Mouse (Mus musculus) liver, embryonic 14.5 days (tissue): Measurements from ENCODE around the gene Gm8206. TPM values are rescaled to one million over a fixed set of nuclear protein-coding genes. Genes with fewer than 3 reads are reported as not detected.
"Not testable (repeated sequence)": the region's sequence is repeated elsewhere in the genome, so short reads cannot be mapped to it uniquely, and the experiment has no call there.

Experiments
- ATAC-seq: fragments of 200-750 bp; cut with Nextera tagmentation; 2 replicates; pipeline ENCODE4 v1.8.0; 2017; ENCODE audit warnings: moderate number of reproducible peaks, mild to moderate bottlenecking, moderate library complexity; ENCODE audit not compliant: insufficient read depth
- DNase-seq, 3 experiments: peaks; one replicate each; pipeline ENCODE4 v3.0.0-alpha.2; 2012 to 2013; ENCODE audit warnings: low read depth in 3 of 3, low spot score in 3 of 3
- H3K27ac ChIP-seq: fragments of 300-500 bp; sonication (generic); 2 replicates; pipeline ENCODE4 v1.5.1; 2014; ENCODE audit warnings: moderate library complexity, mild to moderate bottlenecking, control low read depth, inconsistent platforms
- H3K27me3 ChIP-seq: fragments of 300-500 bp; sonication (generic); 2 replicates; pipeline ENCODE4 v1.6.1; 2014; ENCODE audit warnings: mild to moderate bottlenecking, low read length, moderate library complexity; ENCODE audit not compliant: control insufficient read depth, insufficient read depth
- H3K36me3 ChIP-seq: fragments of 300-500 bp; sonication (generic); replicated peaks from 2 replicates; pipeline ENCODE4 v1.6.1; 2014; ENCODE audit warnings: low read depth; ENCODE audit not compliant: control insufficient read depth, insufficient read depth
- H3K4me1 ChIP-seq, 2 experiments: fragments of 200-500 bp in 1 of 2; fragments of 300-500 bp in 1 of 2; sonication (generic) in 1 of 2; replicated peaks; 2 replicates each; pipeline ENCODE4 v1.6.1; 2012 to 2014; ENCODE audit warnings: antibody characterized with exemption in 1 of 2, inconsistent platforms in 1 of 2, low read length in 1 of 2; ENCODE audit not compliant: control insufficient read depth in 2 of 2, insufficient read depth in 2 of 2
- H3K4me2 ChIP-seq: fragments of 300-500 bp; sonication (generic); 2 replicates; pipeline ENCODE4 v1.6.1; 2014; ENCODE audit warnings: low read depth, mild to moderate bottlenecking, control low read depth, moderate library complexity
- H3K4me3 ChIP-seq, 2 experiments: fragments of 200-500 bp in 1 of 2; fragments of 300-500 bp in 1 of 2; sonication (generic) in 1 of 2; 2 replicates each; pipeline ENCODE4 v1.5.1; 2012 to 2014; ENCODE audit warnings: low read depth in 2 of 2, low read length in 2 of 2, mild to moderate bottlenecking in 2 of 2, control low read depth in 1 of 2, inconsistent platforms in 1 of 2, moderate library complexity in 1 of 2; ENCODE audit not compliant: insufficient read depth in 1 of 2
- H3K9ac ChIP-seq: fragments of 300-500 bp; sonication (generic); replicated peaks from 2 replicates; pipeline ENCODE4 v1.6.1; 2014; ENCODE audit warnings: mild to moderate bottlenecking, control low read depth, moderate library complexity
- H3K9me3 ChIP-seq: fragments of 300-500 bp; sonication (generic); 2 replicates; pipeline ENCODE4 v1.6.1; 2016; ENCODE audit warnings: low read length, mixed read lengths; ENCODE audit not compliant: control insufficient read depth
- CTCF ChIP-seq: IDR thresholded peaks from 2 replicates; pipeline ENCODE4 v1.5.1; 2016; ENCODE audit warnings: antibody characterized with exemption, low read depth, control low read depth
- WGBS: fragments of 180-500 bp; shearing (Covaris S2); extraction: QIAGEN DNeasy Blood & Tissue Kit; methylation state at CpG from one replicate; pipeline ENCODE4 v1.1.7; 2014; ENCODE audit not compliant: insufficient replicate concordance; 5-methylcytosine and 5-hydroxymethylcytosine counted together
- polyA plus RNA-seq, 2 experiments: library from polyadenylated mRNA; depleted of rRNA in 1 of 2; stranded (reverse) in 1 of 2; unstranded in 1 of 2; fragments of >200 nt; fragmentation: Nextera tagmentation in 1 of 2; extraction: Ambion mirVana in 1 of 2; gene quantifications; 2 replicates each; pipeline versions ENCODE4 v1.2.1 to v1.2.3; 2012 to 2014

Gm8206 gene
- polyA plus RNA-seq (2012; rRNA removed) = 0.06 TPM in 1 of 2 replicates, not detected in the other
- 0.15 TPM in 1 of 2 replicates, not detected in the other for polyA plus RNA-seq (2014; fragmentation: Nextera tagmentation; extraction: Ambion mirVana)

DNA sequence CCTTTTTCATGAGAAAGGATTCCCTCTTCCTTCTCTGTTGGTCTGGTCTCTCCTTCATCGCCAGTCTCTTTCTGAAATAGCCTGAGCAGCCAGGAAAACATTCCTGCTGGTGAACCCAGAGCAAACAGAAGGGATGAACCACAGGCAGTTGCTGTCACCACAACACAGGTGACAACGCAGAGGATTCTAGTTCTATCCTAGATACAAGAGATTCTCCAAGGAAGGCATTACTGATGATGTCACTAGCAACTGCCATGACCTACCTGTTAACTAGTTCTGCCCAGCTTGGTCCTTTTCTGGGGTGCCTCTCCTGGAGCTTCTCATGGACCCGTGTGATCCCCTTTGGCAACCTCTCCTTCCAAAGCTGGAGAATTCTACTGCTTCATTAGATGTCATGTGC, at the start of gene Gm8206:
Gm8206 (minus strand) TSS at position 101 of the 400 bp plus-strand sequence.
- H3K27ac ChIP-seq, H3K36me3 ChIP-seq, ATAC-seq, DNase-seq, H3K27me3 ChIP-seq, H3K4me2 ChIP-seq, H3K4me3 ChIP-seq, H3K4me1 ChIP-seq, H3K9me3 ChIP-seq, H3K9ac ChIP-seq: not testable (repeated sequence)
- WGBS = 35% methylated on average over 2 of the region's 3 CpGs

DNA sequence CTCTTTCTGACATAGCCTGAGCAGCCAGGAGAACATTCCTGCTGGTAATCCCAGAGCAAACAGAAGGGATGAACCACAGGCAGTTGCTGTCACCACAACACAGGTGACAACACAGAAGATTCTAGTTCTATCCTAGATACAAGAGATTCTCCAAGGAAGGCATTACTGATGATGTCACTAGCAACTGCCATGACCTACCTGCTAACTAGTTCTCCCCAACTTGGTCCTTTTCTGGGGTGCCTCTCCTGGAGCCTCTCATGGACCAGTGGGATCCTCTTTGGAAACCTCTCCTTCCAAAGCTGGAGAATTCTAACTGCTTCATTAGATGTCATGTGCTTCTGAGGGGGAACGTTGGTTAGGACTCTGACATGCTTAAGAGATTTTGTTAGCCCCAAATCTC, 32.0 kb upstream of the Gm8206 start, which contains the start of gene Gm3476:
Gm3476 (minus strand) TSS at position 101 of the 400 bp plus-strand sequence.
- WGBS = no CpG with 5 or more reads among the region's 1 CpGs
- not testable (repeated sequence) for ATAC-seq, H3K9me3 ChIP-seq

DNA sequence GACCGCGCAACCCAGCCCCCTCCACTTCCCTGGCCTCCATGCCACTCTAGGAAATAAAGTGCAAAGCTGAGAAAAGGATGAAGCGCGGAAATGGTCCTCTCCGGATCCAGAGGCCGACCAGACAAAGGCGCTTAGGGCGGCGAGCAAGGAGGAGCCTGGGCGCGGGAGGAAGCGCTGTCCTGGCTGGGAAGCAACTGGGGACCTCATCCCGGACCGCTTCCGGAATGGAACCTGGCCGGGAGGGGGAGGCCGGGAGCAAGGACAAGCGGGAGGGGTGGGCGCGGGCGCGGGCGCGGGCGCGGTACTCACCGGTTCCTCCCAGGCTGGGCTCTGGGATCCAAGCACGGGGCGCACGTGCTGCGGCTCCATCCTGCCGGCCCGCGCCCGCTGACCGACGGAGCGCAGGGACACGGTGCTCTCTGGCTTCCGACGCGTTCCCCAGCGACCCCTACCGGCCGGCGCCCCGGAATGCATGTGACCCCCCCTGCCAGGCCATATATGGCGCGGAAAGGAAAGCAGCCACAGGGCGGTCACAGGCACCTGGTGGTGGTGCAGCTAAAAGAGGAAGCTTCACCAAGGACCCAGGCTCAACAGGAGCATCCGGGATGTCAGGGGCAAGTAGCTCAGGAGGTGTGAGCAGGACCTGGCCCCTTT, 14.7 kb upstream of the Gm8206 start, which contains the start of gene Gm3468:
Gm3468 (minus strand) TSS at position 394 of the 654 bp plus-strand sequence.
- peak; percentile 49 for TF ChIP-seq CTCF
- H3K27ac ChIP-seq, H3K27me3 ChIP-seq, H3K9ac ChIP-seq, ATAC-seq, H3K36me3 ChIP-seq, H3K9me3 ChIP-seq, H3K4me3 ChIP-seq, DNase-seq, H3K4me1 ChIP-seq: not testable (repeated sequence)
- 3% methylated on average over 35 of the region's 51 CpGs for WGBS
- peak within 1 kb of the TSS; percentile 11; the same call in 1 of the 2 replicates for H3K4me2 ChIP-seq

More for the DNA sequence above, 32.0 kb upstream of the Gm8206 start, which contains the start of gene Gm3476:
- H3K9ac ChIP-seq, H3K27ac ChIP-seq, H3K4me1 ChIP-seq, H3K27me3 ChIP-seq, H3K36me3 ChIP-seq, H3K4me2 ChIP-seq, H3K4me3 ChIP-seq, DNase-seq: not testable (repeated sequence)

DNA sequence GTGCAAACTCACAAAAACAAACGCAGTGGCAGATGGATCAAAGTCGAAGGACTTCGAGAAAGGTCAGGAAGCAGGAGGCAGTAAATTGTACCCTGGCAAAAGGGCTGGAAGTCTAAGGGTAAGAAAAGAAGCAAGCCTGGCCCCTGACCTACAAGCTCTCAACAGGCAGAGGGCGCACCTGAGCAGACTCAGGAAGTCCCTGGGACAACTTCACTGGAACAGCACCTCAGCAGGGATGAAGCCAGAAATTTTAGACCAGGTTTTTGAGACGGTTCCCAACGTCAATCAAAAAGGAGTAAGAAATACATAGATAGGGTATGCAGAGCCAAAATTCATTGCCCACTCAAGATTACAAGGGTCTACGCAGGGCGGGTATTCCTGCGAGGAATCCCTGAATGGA, 13.8 kb upstream of the Gm8206 start:
- H3K4me2 ChIP-seq, H3K9me3 ChIP-seq, H3K4me1 ChIP-seq, H3K27me3 ChIP-seq, H3K36me3 ChIP-seq, H3K9ac ChIP-seq, ATAC-seq, H3K27ac ChIP-seq, DNase-seq, H3K4me3 ChIP-seq: not testable (repeated sequence)
- WGBS = 12% methylated on average over 8 of the region's 9 CpGs
- 0 out of 2 replicates have a peak, but pooled peaks have one; percentile 17 for TF ChIP-seq CTCF

DNA sequence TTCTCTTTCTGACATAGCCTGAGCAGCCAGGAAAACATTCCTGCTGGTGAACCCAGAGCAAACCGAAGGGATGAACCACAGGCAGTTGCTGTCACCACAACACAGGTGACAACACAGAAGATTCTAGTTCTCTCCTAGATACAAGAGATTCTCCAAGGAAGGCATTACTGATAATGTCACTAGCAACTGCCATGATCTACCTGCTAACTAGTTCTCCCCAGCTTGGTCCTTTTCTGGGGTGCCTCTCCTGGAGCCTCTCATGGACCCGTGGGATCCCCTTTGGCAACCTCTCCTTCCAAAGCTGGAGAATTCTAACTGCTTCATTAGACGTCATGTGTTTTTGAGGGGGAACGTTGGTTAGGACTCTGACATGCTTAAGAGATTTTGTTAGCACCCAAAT, 35.6 kb downstream of the Gm8206 start, which contains the start of gene Gm6337:
Gm6337 (minus strand) TSS at position 101 of the 400 bp plus-strand sequence.
- not testable (repeated sequence) for ATAC-seq, H3K9ac ChIP-seq

DNA sequence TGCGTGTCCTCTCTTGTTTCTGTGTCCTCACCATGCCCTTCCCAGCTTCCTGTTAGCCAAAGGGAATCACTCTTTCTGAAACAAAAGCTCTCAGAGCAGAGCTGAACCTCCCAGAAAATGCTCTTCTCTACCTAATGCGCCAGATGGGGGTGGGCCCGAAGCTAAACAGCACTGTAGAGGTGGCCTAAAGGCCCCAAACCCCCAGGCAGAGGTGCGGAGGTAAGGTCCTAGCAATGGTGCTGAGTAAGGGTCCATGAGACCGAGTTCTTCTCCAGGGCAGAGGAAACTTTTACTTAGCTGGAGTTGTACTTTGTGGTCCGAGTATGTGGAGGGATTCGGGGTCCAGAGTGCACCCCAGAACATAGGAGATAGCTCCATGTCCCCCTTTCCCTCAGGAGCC, 106.6 kb downstream of the Gm8206 start:
- H3K9me3 ChIP-seq, H3K4me2 ChIP-seq, H3K9ac ChIP-seq, H3K4me3 ChIP-seq, H3K27me3 ChIP-seq, H3K4me1 ChIP-seq, H3K36me3 ChIP-seq, H3K27ac ChIP-seq, DNase-seq, ATAC-seq: not testable (repeated sequence)
- WGBS = 51% methylated on average over 4 of the region's 7 CpGs

More for the DNA sequence above, 35.6 kb downstream of the Gm8206 start, which contains the start of gene Gm6337:
- H3K36me3 ChIP-seq, H3K4me2 ChIP-seq, H3K4me3 ChIP-seq, H3K9me3 ChIP-seq, H3K27me3 ChIP-seq, H3K4me1 ChIP-seq, DNase-seq, H3K27ac ChIP-seq: not testable (repeated sequence)
- 27% methylated on average over 2 of the region's 4 CpGs for WGBS

DNA sequence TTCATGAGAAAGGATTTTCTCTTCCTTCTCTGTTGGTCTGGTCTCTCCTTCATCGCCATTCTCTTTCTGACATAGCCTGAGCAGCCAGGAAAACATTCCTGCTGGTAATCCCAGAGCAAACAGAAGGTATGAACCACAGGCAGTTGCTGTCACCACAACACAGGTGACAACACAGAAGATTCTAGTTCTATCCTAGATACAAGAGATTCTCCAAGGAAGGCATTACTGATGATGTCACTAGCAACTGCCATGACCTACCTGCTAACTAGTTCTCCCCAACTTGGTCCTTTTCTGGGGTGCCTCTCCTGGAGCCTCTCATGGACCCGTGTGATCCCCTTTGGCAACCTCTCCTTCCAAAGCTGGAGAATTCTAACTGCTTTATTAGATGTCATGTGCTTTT, 114.7 kb downstream of the Gm8206 start, which contains the start of gene Gm3453:
Gm3453 (minus strand) TSS at position 101 of the 400 bp plus-strand sequence.
- not testable (repeated sequence) for H3K27me3 ChIP-seq, H3K9ac ChIP-seq, H3K4me2 ChIP-seq, H3K4me1 ChIP-seq, H3K4me3 ChIP-seq, H3K9me3 ChIP-seq, H3K27ac ChIP-seq, ATAC-seq, H3K36me3 ChIP-seq, DNase-seq
- 22% methylated on average over 2 of the region's 2 CpGs for WGBS
